Mouse (Mus musculus) embryo, embryonic 11 days (tissue): Measurements from ENCODE around the gene Lama2.

Experiments
- DNase-seq: peaks from one replicate; pipeline ENCODE4 v3.0.0-alpha.2; 2015

The Lama2 gene

DNA sequence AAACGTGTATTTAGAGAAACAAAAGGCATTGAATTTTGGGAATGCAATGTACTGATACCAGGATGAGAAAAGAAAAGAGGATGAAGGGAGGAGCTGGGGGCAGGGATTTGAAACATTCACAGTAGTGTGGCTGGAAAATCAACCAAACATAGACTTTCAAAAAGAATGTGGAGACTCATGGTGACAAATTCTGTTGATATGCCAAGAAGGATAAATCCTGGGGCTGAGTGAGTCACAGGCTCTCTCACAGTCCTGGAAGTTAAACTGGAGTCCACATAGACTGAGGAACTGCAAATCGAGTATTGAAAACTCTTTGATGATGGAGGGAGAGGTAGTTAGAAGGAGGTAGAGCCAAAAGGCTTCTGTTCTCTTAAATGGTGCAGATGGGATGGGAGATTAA lies 445.3 kb downstream of the Lama2 start:
- DNase-seq: no peak

DNA sequence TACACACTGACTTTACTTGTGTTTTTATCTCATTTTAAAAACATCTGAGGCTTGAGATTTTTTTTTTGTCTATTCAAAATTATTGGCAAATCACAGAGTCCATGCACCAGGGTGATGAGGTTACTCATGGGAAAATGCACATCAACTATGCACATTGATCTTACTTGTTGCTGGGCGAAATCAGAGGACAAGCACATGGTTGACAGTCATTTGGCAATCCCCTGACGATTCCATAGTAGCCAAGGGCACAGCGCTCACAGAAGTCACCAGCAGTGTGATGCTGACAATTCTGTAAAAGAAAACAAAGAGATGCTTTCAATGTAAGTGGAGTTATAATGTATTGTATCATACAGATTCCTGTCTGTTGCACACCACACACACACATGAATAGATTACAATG lies 454.8 kb downstream of the Lama2 start:
- DNase-seq: no peak

DNA sequence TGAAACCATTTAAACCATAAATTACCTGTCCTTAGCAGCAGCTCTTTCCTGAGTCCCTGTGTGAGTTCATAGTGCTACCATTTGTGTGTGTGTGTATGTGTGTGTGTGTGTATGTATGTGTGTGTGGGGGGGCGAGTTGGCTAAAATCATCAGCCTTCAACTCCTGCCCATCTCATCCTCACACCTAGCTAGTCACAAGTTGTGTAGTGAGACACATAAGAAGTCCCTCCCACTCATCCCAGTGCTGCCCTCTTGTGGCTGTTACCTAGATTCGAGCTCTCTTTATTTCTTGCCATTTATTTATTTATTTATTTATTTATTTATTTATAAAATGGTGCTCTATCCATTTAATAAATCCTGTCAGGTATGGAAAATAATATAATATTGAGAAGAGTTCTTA lies 457.2 kb downstream of the Lama2 start:
- no peak for DNase-seq

DNA sequence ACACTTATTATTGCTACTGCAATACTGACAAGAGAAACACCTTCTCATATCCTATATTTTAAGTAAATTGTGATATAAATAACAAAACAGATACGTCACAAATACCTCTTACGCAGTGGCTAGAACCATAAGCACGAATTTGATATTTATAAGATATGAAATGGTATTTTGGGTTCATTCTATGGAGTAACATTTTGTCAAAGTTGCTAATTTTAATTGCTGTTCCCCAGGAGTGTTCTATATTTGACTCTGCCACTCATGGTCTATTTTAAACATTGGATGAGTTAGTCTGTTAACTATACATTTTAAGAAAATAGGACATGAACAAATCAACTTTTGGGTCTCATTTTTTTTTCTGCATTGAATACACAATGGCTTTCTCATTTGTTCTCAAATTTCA lies 469.3 kb downstream of the Lama2 start:
- DNase-seq: no peak

DNA sequence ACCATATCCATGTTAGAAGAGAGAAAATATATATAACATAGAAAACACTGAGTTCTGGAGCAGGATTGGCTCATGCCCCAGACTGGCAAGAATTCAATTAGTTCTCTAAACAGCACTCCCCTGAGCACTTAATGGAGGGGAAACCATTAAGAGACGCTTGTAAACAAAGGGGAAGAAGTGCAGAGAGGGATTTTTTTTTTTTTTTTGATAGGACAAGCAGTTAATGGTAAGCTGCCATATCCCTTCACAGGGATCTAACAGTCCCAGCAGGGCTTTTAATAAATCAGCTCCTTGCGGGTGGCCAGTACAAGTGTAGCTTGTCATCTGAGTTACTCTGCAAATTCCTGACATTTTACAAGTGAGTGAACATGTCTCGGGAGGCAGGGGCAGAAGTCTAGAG lies 479.1 kb downstream of the Lama2 start:
- DNase-seq: peak; percentile 19

DNA sequence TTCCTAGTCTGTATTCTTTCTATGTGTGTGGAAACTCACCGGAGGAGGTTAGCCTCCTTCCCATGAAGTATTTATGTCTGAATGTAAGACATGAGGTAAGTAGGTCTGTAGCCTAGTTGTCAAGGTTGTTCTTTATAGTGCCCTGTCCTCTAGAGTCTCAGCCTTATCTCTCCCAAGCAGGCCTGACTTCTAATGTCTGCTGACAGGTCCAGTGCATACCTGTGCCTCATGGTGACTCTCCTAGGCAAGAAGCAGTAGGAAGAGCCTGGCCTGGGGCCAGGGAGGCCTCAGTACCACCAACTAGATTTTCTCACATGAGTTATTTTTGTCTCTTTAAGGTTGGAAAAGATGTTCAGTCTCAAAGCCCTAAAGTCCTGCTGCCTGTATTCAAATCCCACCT lies 483.8 kb downstream of the Lama2 start:
- DNase-seq: no peak

DNA sequence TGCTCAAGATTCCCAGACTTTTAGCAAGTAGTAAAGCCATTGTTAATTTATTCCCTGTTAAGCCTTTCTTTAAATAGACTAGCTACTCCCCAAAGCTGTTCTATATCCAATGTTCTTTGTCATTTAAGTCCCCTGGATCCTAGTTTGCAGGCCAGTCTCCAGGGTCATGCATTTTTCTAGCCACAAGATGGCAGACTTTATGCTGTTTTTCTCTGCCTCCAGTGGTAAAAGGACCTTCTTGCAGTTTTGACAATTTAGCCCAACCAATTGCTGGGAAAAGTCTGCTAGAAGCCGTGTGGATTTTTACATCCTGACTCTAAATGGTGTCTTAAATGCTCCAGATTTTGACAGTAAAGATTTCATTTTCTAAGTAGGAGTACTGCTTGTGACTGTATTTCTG lies 486.4 kb downstream of the Lama2 start:
- DNase-seq: peak; percentile 81

DNA sequence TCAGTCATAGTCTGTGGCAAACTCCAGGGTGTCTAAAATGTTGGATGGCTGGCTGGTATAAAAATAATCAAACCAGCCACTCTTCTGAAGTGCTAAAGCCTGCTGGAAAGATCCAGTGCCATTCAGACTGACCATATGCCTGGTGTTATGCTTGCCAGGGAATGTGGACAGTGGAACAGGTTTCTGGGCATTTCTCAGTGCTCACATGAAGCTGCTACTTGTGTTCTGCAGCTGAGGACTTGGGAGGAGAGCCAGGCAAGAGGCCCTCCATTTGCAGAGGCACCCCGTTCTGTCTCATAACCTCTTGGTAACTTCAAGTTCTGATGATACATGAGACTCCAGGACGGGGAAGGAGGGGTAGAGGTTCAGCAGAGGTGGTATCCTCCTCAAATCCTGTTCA lies 492.1 kb downstream of the Lama2 start:
- no peak for DNase-seq

DNA sequence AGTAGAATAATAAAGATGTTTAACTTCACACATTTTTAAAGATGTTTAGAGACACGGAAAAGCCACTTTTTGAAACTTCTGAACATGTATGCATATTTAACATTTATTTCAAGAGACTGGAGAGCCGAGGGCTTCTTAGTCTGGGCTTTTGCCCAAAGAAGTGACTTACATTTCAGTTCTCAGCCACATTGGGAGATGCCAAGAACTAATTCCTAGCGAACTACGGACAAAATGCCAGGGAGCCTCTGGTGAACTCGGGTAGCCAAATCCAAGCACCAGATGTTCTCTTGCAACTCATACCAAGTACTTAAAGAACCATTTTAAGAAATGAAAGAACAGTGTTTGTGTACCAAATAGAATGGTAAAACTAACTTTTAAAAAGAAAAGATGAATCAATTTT lies 495.8 kb downstream of the Lama2 start:
- DNase-seq: no peak

DNA sequence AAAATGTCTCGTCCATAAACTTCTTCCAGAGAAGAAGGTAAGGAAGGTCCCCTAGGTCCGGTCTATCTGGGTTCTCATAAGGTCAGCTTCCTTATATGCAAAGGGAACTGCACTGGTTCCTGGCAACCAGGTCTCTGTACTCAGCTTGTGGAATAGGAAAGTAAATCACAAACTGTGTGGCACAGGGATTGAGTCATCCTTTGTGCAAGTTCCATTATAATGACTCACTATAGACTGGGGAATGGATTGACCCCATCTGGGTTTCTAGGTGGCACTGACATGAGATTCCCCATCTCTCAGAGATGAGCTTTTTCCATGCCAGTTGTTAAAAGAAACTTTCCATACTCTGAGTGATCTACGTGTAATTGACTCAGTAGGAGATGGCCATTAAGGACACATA lies 501.7 kb downstream of the Lama2 start:
- no peak for DNase-seq

DNA sequence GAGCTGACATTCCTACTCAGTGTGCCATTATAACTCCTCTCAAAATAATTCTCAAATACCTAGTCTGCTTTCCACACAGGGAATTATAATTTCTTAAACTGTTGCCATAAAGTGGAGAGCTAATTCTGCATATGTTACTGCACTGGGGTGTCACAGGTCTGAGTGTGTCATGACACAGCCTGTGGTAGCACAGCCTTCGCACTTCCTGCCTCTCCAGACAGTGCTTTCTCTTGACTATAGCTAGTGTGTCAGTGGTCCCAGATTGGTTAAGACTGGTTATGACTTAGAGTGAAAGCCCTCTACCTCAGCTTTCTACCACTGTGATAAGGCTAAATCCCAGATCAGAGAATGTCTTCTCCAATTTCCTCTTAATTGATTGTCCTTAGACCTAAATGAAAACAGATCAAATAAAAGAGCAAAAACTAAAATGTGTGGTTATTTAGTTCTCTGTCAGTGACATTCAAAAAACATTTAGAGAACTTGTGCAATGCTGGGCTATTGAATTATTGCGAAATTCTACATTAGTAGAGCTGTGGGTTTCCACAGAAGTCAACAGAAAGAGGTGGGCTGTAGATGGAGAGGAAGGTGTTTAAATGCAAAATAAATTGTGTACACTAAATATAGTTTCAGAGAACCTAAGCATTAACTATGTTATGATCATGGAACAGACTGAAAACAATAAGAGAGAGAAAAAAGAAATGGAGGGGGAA lies 502.5 kb downstream of the Lama2 start:
- no peak for DNase-seq

DNA sequence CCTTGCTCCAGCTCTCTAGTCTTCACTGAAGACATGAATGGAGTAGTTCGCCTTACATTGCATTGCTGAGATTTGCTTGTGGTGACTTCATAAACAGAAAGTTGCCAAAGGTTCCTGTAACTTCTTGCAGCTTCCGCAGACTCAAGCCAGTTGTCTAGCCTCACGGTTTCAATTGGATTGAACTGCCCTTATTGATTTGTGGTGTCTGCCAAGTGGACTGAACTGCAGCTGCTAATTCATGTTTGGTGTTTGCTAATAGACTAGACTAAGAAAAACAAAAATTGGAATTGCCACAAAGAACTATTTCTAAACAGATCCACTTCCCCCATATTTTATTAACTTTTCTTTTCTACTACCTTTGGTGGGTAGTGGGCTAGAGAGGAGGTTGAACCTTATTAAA lies 505.4 kb downstream of the Lama2 start:
- no peak for DNase-seq

DNA sequence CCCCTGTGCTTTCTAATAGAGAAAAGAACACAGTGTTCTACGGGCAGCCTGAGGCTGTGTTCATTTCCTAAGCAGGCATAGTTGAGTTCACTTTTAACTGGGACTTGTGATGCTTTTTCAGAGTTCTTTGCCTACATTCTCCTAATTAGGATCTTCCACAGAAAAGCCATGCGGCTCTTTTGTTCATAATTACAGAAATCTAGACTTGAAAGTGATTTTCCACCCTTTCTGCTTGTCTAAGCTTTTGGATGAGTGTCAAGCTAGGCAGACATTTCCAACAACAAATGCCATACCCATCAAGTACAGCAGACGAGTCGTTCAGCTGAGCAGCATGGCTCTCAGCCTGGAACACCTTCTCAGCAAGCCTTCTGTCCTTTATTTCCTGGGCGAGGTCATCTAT lies 515.7 kb downstream of the Lama2 start:
- DNase-seq: no peak

DNA sequence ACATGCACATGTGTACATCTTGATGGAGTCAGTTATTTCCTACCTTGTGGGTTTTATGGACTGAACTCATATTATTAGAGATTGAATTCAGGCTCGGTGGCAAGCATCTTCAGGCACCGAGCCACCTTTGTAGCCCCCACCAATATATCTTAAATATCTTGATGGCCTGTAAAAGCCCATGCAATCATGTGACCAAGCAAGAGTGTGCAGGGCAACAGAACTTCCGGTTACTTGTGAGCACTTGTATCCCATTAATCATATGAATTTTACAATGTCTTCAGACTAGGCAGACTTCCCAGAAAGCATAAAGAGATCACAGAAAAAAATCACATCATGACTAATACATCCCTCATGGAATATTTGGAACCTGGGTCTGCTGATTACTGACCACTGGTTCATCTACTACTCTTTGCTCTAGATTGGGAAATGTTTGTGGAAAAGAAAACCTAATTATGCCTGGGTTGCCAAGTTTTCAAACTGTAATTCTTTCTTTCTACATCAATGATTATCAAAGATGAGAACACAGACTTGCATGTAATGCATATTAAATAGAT lies 517.7 kb downstream of the Lama2 start:
- DNase-seq: no peak

DNA sequence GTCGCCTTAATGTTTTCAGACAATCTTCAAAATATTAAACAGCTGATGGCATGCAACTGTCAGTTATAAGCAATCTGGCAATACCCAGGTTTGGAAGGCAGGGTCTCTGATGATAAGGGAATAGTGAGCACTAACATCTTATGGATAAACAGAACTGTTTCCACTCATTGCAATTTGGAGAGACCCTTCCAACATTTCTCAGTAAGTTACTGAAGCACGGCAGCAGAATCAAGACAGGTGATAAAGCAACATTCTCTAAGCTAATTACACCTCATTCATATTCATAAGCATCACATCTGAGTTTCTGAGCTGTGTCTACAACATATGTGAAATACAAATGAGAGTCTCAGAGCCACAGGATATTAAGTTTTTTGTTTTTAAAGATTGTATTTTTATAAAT lies 542.4 kb downstream of the Lama2 start:
- DNase-seq: no peak

DNA sequence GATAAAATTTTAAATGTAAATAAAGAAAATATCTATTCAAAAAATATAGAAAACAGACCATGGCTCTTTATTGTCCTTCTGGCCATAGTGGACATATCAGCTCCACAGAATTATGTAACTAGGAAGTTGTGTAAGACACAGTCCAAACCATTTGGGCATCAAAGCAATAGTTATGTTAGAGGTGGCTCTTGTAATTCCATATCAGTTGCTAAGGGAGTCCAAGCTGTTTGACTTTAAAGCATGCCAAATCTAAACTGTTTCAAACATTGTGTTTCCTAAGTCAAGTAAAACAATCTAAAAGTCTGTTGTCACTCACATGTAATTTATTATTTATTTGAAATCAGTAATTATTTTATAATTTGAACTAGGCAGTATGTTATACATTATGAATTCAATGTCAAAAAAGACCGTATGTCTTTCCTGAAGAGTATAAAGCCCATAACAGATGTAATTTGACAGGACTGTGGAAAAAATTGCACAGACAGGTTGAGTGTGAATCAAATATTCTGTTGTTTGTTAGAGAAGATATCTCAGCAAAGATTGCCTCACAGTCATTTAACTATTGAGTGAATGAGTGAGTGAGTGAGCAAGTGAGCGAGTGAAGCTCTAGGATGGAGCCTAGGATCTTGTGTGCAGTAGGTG lies 550.6 kb downstream of the Lama2 start:
- DNase-seq: no peak

DNA sequence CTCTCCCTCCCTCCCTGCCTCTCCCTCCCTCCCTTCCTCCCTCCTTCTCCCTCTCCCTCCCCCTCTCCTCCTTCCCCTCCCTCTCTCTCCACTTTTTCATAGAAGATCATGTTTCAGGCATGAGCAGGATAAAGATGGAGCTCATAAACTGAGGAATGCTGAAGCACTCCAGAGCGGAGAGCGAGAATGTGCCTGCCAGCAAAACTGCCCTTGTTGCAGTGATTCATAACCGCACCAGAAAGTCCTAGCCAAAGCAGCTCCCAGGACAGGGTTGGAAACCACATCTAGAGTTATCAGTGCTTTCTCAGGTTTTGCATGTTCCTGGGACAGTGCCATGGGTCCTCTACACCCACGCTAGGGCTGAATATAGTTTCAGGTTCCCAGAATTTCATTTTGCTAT lies 555.9 kb downstream of the Lama2 start:
- DNase-seq: peak; percentile 58

DNA sequence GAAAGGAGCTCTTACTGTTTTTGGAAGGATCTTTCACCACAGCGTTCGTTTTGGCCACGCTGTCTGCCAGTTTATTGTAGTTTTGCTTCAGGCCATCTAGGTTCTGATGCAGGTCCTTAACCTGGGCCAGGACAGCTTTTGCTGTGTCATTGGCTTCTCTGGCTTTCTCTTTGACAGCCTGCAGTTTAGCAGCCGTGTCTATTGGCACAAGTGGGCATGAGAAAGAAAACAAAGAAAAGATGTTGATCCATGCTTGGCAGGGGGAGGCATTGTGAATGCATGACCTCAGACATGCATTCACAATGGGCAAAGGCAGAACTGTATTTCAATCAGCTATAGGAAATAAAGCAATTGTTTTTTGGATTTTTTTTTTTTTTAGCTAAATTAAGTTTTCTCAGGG lies 565.1 kb downstream of the Lama2 start:
- no peak for DNase-seq

DNA sequence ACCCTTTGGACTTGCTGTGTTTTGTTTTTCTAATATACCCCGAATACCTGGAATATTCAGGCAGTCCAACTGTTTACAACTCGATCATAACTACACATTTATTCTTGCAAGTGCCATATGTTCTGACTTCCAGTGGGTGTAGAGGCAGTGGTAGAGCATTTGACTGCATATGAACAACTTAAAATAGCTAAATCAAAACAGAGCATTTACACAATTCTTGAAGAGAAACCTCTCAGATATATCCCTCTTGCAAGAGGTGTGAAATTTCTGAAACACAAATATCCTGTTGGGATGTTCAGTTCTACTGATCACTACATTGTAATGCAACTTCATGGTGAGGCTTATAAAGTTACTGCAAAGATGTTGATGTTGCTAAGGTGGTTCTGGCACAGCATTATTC lies 572.4 kb downstream of the Lama2 start:
- no peak for DNase-seq

DNA sequence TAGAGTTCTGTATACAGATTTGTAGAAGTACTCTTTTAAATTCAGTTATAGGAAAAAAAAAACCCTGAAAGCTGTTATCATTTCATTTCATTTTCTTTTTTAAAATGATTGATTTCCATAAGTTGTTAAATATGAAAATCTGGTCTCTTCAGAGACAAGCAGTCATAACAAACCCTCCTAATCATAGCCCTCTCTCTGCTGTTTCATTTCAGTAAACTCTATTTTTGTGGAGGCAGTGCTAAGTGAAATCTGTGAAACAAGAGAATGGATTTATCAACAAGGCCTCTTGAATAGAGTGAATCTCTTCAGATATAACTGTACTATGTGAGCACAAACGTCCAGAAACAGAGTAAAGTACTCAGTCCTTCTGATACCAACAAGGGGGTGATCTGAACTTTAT lies 577.7 kb downstream of the Lama2 start:
- DNase-seq: no peak

DNA sequence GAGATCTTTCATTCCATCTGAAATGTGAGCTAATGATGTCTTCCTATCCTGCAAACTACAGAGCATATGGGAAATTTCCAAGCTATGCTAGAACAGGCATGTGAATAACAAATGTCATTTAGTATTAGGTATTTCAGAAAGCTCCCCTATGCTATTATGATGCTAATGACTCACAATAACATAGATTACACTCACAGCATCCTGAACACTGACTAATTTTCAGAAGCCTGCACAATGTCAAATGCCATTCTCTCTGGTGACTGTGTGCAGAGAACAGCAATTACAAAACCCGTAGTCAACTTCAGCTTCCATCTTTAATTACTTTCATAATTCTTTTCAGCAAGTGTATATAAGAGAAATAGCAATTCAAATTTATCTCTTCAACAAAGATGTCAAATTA lies 596.9 kb downstream of the Lama2 start:
- DNase-seq: no peak

DNA sequence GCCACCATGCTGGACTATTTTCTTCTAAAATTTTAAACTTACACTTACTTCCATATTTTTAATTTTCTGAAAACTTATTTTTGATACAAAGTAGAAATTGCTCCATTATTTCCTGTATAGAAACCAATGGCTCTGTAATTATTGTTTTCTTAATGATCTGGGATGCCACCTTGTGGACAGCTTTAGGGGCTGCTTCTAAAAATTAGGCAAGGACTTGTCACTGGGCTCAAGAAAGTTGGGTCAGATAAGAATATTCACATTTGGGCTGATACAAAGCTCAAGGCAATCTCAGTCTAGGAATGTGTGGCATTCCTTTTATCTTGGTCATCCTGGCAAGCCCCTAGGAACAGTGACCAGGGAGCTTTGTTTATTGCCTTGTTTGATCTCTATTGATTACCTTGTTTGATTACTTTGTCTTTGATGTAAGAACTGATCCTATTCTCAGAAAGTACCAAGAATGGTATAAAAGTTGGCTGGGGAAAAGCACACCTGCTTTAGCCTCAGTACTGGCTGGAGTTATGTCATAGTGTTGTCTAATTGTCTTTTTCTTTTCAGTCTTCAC lies 606.7 kb downstream of the Lama2 start:
- DNase-seq: no peak

DNA sequence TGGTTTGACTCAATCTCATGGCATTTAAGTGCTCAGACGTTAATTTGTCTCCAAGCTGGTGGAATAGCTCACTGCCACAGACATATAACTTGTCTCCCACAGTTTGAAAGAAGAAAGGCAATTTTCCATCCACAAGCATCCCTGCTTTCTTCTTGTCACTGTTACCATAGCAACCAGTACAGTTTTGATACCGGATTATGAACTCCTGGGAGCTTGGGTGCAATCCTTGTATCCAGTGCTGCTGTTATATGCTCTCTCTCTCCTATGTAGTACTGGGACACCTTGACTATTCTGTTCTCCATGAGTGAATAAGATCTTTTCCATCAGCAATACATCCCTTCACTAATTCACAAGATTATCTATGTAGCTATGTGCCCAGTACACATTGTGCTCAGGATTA lies 612.2 kb downstream of the Lama2 start:
- no peak for DNase-seq

DNA sequence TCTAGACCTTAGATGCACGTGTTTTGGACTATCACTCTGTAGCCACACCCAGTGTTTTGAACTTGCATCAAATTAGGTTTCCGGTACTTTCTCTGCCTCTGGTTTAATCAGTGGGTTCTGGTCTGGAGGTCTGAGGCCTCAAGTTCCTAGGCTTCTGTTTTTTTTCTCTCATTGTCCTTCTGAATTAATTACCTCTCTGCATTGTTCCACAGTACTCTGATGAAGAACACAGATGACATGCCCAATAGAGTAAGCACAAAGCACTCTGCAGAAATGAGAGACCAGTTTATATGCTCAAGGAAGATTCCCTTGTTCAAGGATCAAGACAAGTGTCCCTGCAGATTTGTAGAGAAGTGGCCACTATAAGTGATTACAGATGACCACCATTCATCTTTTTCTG lies 613.8 kb downstream of the Lama2 start:
- no peak for DNase-seq
